Mouse (Mus musculus): Measurements from ENCODE around the gene Nudt5.

DNA sequence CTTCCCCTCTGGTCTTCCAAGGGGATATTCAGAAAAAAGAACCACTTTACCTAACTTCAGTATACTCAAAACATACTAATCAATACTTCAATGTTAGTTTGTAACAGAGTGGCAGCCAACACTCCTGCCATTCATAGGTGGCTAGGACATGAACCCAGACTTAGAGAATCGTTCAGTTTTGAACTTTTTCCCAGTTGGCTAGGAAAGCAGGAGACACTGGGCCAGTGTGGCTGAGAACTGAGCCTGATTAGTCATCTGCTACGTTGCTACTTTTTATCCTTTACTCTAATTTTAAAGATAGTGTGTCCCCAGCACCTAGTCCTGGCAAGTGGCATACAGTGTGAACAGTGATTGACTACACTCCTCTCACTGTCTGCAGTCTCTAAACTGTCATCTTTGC is 22.9 kb downstream of the Nudt5 start:
- TF ChIP-seq CTCF (IDR thresholded peaks at IDR 0.05; ENCODE audit: low read depth, low read length) = no peak
- TF ChIP-seq POLR2AphosphoS5 (IDR thresholded peaks at IDR 0.05; ENCODE audit: insufficient replicate concordance, low read depth, low read length) = no peak
- no peak for TF ChIP-seq TAL1 (conservative IDR thresholded peaks at IDR 0.05; ENCODE audit: low read depth, low read length)

Measured in G1E (cell line).